Mouse (Mus musculus) kidney, postnatal 0 days (tissue): Measurements from ENCODE around the gene Gramd2. TPM values are rescaled to one million over a fixed set of nuclear protein-coding genes. Genes with fewer than 3 reads are reported as not detected.

Experiments
- ATAC-seq: fragments of 200-750 bp; cut with Nextera tagmentation; replicated peaks from 2 replicates; pipeline ENCODE4 v1.8.0; 2017; ENCODE audit warnings: low read depth, moderate number of reproducible peaks, moderate TSS enrichment, moderate library complexity; ENCODE audit not compliant: low FRiP score
- DNase-seq: peaks from one replicate; pipeline ENCODE4 v3.0.0-alpha.2; 2016; ENCODE audit warnings: low spot score
- H3K27ac ChIP-seq: fragments of 300-500 bp; sonication (generic); 2 replicates; pipeline ENCODE4 v1.5.1; 2014; ENCODE audit warnings: mild to moderate bottlenecking
- H3K27me3 ChIP-seq: fragments of 300-500 bp; sonication (generic); 2 replicates; pipeline ENCODE4 v1.6.1; 2014; ENCODE audit warnings: low read length, mixed read lengths; ENCODE audit not compliant: insufficient read depth
- H3K36me3 ChIP-seq: fragments of 300-500 bp; sonication (generic); 2 replicates; pipeline ENCODE4 v1.6.1; 2014; ENCODE audit warnings: low read length, mixed read lengths; ENCODE audit not compliant: insufficient read depth
- H3K4me1 ChIP-seq: fragments of 300-500 bp; sonication (generic); replicated peaks from 2 replicates; pipeline ENCODE4 v1.6.1; 2014; ENCODE audit warnings: antibody characterized with exemption, low read length, mixed read lengths; ENCODE audit not compliant: insufficient read depth
- H3K4me2 ChIP-seq: fragments of 300-500 bp; sonication (generic); 2 replicates; pipeline ENCODE4 v1.6.1; 2014; ENCODE audit warnings: mild to moderate bottlenecking, low read length, moderate library complexity, mixed read lengths
- H3K4me3 ChIP-seq: fragments of 300-500 bp; sonication (generic); replicated peaks from 2 replicates; pipeline ENCODE4 v1.5.1; 2014; ENCODE audit warnings: low read depth, low read length
- H3K9ac ChIP-seq: fragments of 300-500 bp; sonication (generic); 2 replicates; pipeline ENCODE4 v1.6.1; 2014; ENCODE audit warnings: low read depth, low read length
- H3K9me3 ChIP-seq: fragments of 300-500 bp; sonication (generic); replicated peaks from 2 replicates; pipeline ENCODE4 v1.6.1; 2016; ENCODE audit warnings: low read length, inconsistent platforms, mixed read lengths
- CTCF ChIP-seq: IDR thresholded peaks from 2 replicates; pipeline ENCODE4 v1.5.1; 2016; ENCODE audit warnings: antibody characterized with exemption, low read depth, mild to moderate bottlenecking, moderate library complexity
- WGBS: fragments of 180-500 bp; shearing (Covaris S2); extraction: QIAGEN DNeasy Blood & Tissue Kit; methylation state at CpG from one replicate; pipeline ENCODE4 v1.1.7; 2014; 5-methylcytosine and 5-hydroxymethylcytosine counted together
- polyA plus RNA-seq: library from polyadenylated mRNA; unstranded; fragments of >200 nt; fragmentation: Nextera tagmentation; extraction: Ambion mirVana; gene quantifications from 2 replicates; pipeline ENCODE4 v1.2.1, GENCODE M21; 2015

The Gramd2 gene
- polyA plus RNA-seq, 1 experiment from 2014 or later: 1.4 TPM

DNA sequence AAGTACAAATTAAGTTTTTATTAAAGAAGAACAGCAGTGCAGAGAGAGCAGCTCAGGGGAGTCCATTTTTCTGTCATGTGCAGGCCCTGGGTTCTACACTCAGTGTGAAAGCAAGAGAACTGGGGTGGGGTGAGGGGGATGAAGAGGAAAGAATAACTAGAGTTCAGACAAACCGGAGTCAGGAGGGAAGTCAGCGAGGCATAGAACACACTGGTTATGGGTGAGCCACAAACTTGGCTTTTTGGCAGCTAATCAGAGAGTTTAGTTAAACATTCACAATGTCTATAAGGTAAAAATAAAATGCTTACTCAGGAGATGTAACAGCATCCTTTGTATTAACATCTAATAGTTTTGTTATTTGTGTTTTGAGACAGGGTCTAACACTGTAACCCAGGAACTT is 60.6 kb downstream of the Gramd2 start:
- no peak for TF ChIP-seq CTCF
- H3K27ac ChIP-seq: 0 out of 2 replicates have a peak overlapping the region, but pooled peaks have one; percentile 25
- ATAC-seq: no peak
- H3K9me3 ChIP-seq: no peaks in the 10 kb centered on the region
- H3K4me1 ChIP-seq: no peaks in the 10 kb centered on the region
- no peaks in the 10 kb centered on the region for H3K27me3 ChIP-seq
- no peak overlapping the region for H3K4me2 ChIP-seq
- no peaks in the 10 kb centered on the region for H3K36me3 ChIP-seq
- WGBS: 57% methylated on average over 2 of the region's 2 CpGs
- H3K4me3 ChIP-seq: no peak overlapping the region
- DNase-seq: peak; percentile 27
- H3K9ac ChIP-seq: no peak overlapping the region

DNA sequence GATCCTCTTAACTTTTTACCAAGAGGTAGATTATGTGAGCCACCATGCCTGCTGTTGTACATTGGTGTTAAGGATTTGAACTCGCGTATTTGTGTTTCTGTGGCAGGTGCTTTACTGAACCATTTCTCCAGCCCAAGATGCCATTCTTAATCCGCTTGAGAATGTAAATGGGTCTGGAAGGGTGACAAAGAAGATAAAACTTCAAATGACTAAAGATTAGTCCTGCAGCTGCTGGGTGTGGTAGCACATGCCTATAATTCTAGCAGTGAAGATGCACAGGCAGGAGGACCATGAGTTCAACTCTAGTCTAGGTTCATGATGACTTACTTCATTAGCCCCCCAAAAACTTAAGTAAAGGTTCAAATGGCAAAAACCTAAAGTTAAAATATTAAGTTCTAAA is 64.0 kb downstream of the Gramd2 start:
- no peak overlapping the region for H3K4me2 ChIP-seq

DNA sequence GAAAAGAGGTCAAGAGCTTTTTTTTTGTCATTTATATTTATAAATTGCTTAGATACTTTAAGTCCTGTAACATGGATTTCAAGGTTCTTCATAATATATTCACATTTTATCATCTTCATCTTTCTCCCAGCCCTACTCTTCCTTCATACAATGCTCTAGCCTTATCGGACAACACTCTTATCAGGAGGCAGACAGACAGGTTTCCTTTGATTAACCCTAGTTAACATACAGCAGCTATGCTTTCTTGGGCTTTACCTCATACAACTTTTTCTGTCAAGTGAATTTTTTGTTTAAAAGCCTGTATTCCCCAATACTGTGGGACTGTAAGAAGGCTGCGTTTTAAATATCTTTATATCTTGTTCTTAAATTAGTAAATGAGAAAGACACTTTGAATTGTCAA is 68.4 kb downstream of the Gramd2 start:
- TF ChIP-seq CTCF: no peak

More for the DNA sequence above, 64.0 kb downstream of the Gramd2 start:
- Histone ChIP-seq H3K4me3 (no peak overlapping the region), H3K27me3 (no peaks in the 10 kb centered on the region), H3K27ac (no peak overlapping the region), H3K4me1 (no peaks in the 10 kb centered on the region), H3K9me3 (no peaks in the 10 kb centered on the region), H3K36me3 (no peaks in the 10 kb centered on the region), H3K9ac (no peak overlapping the region)
- WGBS: 97% methylated on average over 3 of the region's 3 CpGs
- DNase-seq (no peak), ATAC-seq (no peak)
- no peak for TF ChIP-seq CTCF

DNA sequence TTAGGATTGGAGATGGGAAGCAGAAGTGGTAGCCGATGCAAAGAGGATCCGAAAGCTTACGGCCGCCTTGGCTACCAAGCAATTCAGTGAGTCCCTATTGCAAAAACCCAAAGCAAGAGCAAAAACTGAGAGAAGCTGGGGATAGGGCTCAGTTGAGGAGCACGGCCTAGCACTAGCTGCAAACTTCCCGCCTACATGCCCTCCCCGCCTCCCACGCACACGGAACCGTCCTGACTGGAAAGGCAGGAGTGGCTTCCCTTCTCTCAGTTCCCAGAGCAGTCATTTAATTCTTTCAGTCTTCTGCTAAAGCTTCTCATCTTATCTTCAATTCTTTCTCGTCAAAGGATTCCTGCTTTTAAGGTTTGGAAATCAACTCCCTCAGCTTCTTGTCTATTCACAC is 69.0 kb downstream of the Gramd2 start:
- Histone ChIP-seq H3K4me2 (peak overlapping the region; percentile 73; the same call in 1 of the 2 replicates), H3K4me3 (no peak overlapping the region), H3K27ac (peak overlapping the region; percentile 62), H3K27me3 (no peaks in the 10 kb centered on the region), H3K9me3 (no peaks in the 10 kb centered on the region), H3K9ac (no peak overlapping the region), H3K4me1 (no peaks in the 10 kb centered on the region), H3K36me3 (no peaks in the 10 kb centered on the region)
- DNase-seq (no peak), ATAC-seq (no peak)
- 60% methylated on average over 11 of the region's 11 CpGs for WGBS
- no peak for TF ChIP-seq CTCF

More for the DNA sequence above, 68.4 kb downstream of the Gramd2 start:
- H3K4me2 ChIP-seq: no peak overlapping the region
- DNase-seq (no peak), ATAC-seq (no peak)
- WGBS: 78% methylated on average over 2 of the region's 2 CpGs
- H3K4me3 ChIP-seq: no peak overlapping the region
- H3K9me3 ChIP-seq: no peaks in the 10 kb centered on the region
- H3K9ac ChIP-seq: no peak overlapping the region
- no peak overlapping the region for H3K27ac ChIP-seq
- no peaks in the 10 kb centered on the region for H3K4me1 ChIP-seq
- no peaks in the 10 kb centered on the region for H3K27me3 ChIP-seq
- no peaks in the 10 kb centered on the region for H3K36me3 ChIP-seq

DNA sequence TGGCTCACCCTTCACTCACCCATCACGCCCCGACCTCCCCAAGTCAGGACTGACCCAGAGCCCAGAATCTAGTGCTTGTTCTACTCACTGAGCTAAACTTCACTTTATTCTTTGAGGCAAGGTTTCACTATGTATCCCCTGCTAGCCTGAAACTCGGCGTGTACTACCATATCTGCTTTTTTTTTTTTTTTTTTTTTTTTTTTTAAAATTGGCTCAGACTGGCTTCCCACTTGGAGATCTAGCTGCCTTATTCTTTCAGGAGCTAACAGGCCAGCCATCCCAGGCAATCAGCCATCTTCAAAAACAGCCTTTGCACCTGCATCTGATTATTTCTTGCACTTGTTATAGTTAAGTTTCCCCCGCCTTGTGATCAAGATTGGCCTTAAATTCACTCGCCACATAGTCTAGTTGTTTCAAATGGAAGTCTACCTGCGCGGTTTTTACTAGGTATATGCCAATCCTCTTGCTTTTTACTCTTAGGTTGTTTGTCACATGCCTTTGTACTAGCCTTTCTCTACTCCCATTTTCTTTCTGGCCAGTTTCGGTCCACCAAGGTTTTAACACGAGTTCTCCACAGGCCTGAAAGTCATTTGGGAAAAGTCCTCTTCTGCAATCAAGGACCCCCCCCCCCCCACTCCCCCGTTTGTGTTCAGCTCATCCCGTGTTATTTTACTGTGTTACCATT is 69.8 kb downstream of the Gramd2 start:
- ATAC-seq (no peak), DNase-seq (no peak)
- Histone ChIP-seq H3K9me3 (no peaks in the 10 kb centered on the region), H3K9ac (peak overlapping the region; percentile 61), H3K4me2 (peak overlapping the region; percentile 73), H3K27ac (peak overlapping the region; percentile 87), H3K4me1 (no peaks in the 10 kb centered on the region), H3K27me3 (no peaks in the 10 kb centered on the region), H3K36me3 (no peaks in the 10 kb centered on the region), H3K4me3 (peak overlapping the region; percentile 83)
- 34% methylated on average over 12 of the region's 12 CpGs for WGBS
- TF ChIP-seq CTCF: no peak

DNA sequence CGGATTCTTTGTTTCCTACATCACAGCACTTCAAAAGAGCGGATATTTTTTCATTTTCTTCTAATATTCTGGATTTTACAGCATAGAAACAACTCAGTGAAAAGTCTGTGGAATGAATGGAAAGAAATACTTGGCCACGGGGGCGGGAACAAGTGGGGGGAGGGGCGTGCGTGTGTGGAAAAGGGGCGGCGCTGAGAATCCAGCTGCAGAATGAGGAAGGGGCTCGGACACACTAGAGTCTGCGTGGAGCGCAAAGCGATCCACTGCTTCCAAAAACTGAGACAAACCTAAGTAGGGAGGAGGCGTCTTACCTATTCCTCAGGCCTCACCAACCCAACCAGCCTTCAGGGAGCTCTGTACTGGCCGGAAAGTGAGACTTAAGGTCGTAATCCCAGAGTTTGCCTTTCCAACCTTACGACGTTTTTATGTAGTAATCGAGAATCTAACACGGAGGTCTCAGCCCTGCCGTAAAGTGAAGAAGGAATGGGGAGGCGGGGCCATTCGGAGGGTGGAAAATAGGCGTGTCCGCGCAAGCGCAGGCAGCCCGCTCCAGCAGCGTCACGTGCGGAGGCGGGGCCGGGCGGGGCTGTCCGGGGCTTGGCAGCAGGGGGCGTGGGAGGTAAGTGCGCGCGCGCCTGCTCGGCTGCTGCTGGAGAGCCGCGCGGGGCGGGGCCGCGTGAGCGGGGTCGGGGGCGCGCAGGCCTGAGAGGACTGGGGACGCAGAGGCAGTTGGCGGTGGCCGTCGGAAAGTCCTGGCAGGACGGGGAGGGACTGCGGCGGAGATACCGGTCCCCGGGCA is 70.5 kb downstream of the Gramd2 start, which contains the start of the genes Senp8 and Myo9a:
TSS of gene Senp8 (minus strand) at position 444 of the 799 bp plus-strand sequence.
TSS of gene Myo9a (plus strand) at position 630 of the 799 bp plus-strand sequence.
- H3K4me3 ChIP-seq: peak within 1 kb of the TSS; percentile 83
- no peaks in the 10 kb centered on the region for H3K4me1 ChIP-seq
- H3K36me3 ChIP-seq: no peaks in the 10 kb centered on the region
- peak; percentile 99 for DNase-seq
- H3K27me3 ChIP-seq: no peaks in the 10 kb centered on the region
- peak within 1 kb of the TSS; percentile 75 for H3K4me2 ChIP-seq
- ATAC-seq: peak; percentile 95
- WGBS: 1% methylated on average over 48 of the region's 59 CpGs
- peak within 1 kb of the TSS; percentile 89 for H3K9ac ChIP-seq
- peak; percentile 30; the same call in 1 of the 2 replicates for TF ChIP-seq CTCF
- H3K9me3 ChIP-seq: no peaks in the 10 kb centered on the region
- H3K27ac ChIP-seq: peak within 1 kb of the TSS; percentile 98
